Mouse (Mus musculus) kidney, postnatal 0 days (tissue): ENCODE measurements around the gene Dennd4a. TPM values are rescaled to one million over a fixed set of nuclear protein-coding genes. Genes with fewer than 3 reads are reported as not detected.

Experiments used
- ATAC-seq: fragments of 200-750 bp; cut with Nextera tagmentation; replicated peaks from 2 replicates; pipeline ENCODE4 v1.8.0; 2017; ENCODE audit warnings: low read depth, moderate number of reproducible peaks, moderate TSS enrichment, moderate library complexity; ENCODE audit not compliant: low FRiP score
- DNase-seq: peaks from one replicate; pipeline ENCODE4 v3.0.0-alpha.2; 2016; ENCODE audit warnings: low spot score
- H3K27ac ChIP-seq: fragments of 300-500 bp; sonication (generic); 2 replicates; pipeline ENCODE4 v1.5.1; 2014; ENCODE audit warnings: mild to moderate bottlenecking
- H3K27me3 ChIP-seq: fragments of 300-500 bp; sonication (generic); 2 replicates; pipeline ENCODE4 v1.6.1; 2014; ENCODE audit warnings: low read length, mixed read lengths; ENCODE audit not compliant: insufficient read depth
- H3K36me3 ChIP-seq: fragments of 300-500 bp; sonication (generic); 2 replicates; pipeline ENCODE4 v1.6.1; 2014; ENCODE audit warnings: low read length, mixed read lengths; ENCODE audit not compliant: insufficient read depth
- H3K4me1 ChIP-seq: fragments of 300-500 bp; sonication (generic); replicated peaks from 2 replicates; pipeline ENCODE4 v1.6.1; 2014; ENCODE audit warnings: antibody characterized with exemption, low read length, mixed read lengths; ENCODE audit not compliant: insufficient read depth
- H3K4me2 ChIP-seq: fragments of 300-500 bp; sonication (generic); 2 replicates; pipeline ENCODE4 v1.6.1; 2014; ENCODE audit warnings: mild to moderate bottlenecking, low read length, moderate library complexity, mixed read lengths
- H3K4me3 ChIP-seq: fragments of 300-500 bp; sonication (generic); replicated peaks from 2 replicates; pipeline ENCODE4 v1.5.1; 2014; ENCODE audit warnings: low read depth, low read length
- H3K9ac ChIP-seq: fragments of 300-500 bp; sonication (generic); 2 replicates; pipeline ENCODE4 v1.6.1; 2014; ENCODE audit warnings: low read depth, low read length
- H3K9me3 ChIP-seq: fragments of 300-500 bp; sonication (generic); replicated peaks from 2 replicates; pipeline ENCODE4 v1.6.1; 2016; ENCODE audit warnings: low read length, inconsistent platforms, mixed read lengths
- CTCF ChIP-seq: IDR thresholded peaks from 2 replicates; pipeline ENCODE4 v1.5.1; 2016; ENCODE audit warnings: antibody characterized with exemption, low read depth, mild to moderate bottlenecking, moderate library complexity
- WGBS: fragments of 180-500 bp; shearing (Covaris S2); extraction: QIAGEN DNeasy Blood & Tissue Kit; methylation state at CpG from one replicate; pipeline ENCODE4 v1.1.7; 2014; 5-methylcytosine and 5-hydroxymethylcytosine counted together
- polyA plus RNA-seq: library from polyadenylated mRNA; unstranded; fragments of >200 nt; fragmentation: Nextera tagmentation; extraction: Ambion mirVana; gene quantifications from 2 replicates; pipeline ENCODE4 v1.2.1, GENCODE M21; 2015

Gene Dennd4a
- polyA plus RNA-seq, 1 experiment from 2014 or later, result 2.7 TPM

- DNase-seq (peak; percentile 54), ATAC-seq (no peak)
These were observed 107.4 kb downstream of the Dennd4a start for GRCm38 (mm10) chr9:64918560-64918959.

GRCm38 (mm10) chr9:64925771-64926170 lies 114.6 kb downstream of the Dennd4a start:
- Histone ChIP-seq H3K27me3 (no peaks in the 10 kb centered on the region), H3K27ac (no peak overlapping the region), H3K36me3 (no peaks in the 10 kb centered on the region), H3K9ac (no peak overlapping the region), H3K9me3 (no peaks in the 10 kb centered on the region), H3K4me2 (no peak overlapping the region), H3K4me3 (no peak overlapping the region), H3K4me1 (no peaks in the 10 kb centered on the region)
- DNase-seq, result no peak
- no peak for TF ChIP-seq CTCF
- ATAC-seq, result no peak
- WGBS, result 70% methylated on average over 5 of the region's 5 CpGs

More at GRCm38 (mm10) chr9:64918560-64918959, 107.4 kb downstream of the Dennd4a start:
- H3K4me2 ChIP-seq, result peak overlapping the region; percentile 46
- H3K4me3 ChIP-seq, result peak overlapping the region; percentile 22; the same call in 1 of the 2 replicates
- no peaks in the 10 kb centered on the region for H3K36me3 ChIP-seq
- 47% methylated on average over 16 of the region's 16 CpGs for WGBS
- no peaks in the 10 kb centered on the region for H3K9me3 ChIP-seq
- no peak overlapping the region for H3K27ac ChIP-seq
- no peaks in the 10 kb centered on the region for H3K27me3 ChIP-seq
- no peak for TF ChIP-seq CTCF
- 0 out of 2 replicates have a peak overlapping the region, but pooled peaks have one; percentile 23 for H3K9ac ChIP-seq
- H3K4me1 ChIP-seq, result no peaks in the 10 kb centered on the region

DNA sequence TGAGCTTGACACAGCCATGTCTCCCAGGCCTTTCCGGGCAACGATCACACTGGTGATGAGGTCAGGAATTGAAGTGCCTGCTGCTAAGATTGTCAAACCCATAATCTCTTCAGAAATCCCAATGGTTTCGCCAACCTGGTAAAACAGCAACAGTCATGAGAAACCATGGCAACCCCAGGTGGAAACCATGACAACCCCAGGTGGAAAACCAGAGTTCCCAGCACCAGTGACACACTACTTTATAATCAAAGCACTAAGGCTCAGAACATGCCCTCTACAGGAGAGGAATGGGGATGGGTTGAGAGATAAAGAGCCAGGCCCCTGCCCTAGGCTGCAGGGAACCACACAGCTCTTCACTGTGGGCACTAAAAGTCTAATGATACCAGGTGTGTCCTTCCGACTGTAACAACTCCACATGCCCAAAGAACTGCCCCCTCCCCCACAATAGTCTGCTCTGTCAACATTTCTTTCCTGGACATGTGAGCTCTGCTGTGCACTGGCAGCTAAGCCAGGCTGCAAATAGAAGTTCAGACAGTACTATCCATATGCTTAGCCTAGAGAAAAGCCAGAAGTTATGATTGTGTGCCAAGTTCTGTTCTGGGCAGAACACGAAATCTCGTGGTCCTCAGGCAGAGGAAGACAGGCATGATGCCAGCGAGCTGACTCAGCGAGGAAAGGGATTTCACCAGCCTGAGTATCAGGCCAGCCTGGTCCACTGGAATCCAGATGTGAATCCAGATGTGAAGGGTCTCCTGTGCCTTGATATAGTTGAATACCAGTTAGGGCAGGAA lies 115.3 kb downstream of the Dennd4a start:
- TF ChIP-seq CTCF, result no peak
- no peaks in the 10 kb centered on the region for H3K4me1 ChIP-seq
- no peaks in the 10 kb centered on the region for H3K9me3 ChIP-seq
- DNase-seq (no peak), ATAC-seq (no peak)
- no peak overlapping the region for H3K4me2 ChIP-seq
- H3K27me3 ChIP-seq, result no peaks in the 10 kb centered on the region
- 71% methylated on average over 8 of the region's 8 CpGs for WGBS
- H3K4me3 ChIP-seq, result no peak overlapping the region
- no peaks in the 10 kb centered on the region for H3K36me3 ChIP-seq
- no peak overlapping the region for H3K27ac ChIP-seq
- H3K9ac ChIP-seq, result no peak overlapping the region

DNA sequence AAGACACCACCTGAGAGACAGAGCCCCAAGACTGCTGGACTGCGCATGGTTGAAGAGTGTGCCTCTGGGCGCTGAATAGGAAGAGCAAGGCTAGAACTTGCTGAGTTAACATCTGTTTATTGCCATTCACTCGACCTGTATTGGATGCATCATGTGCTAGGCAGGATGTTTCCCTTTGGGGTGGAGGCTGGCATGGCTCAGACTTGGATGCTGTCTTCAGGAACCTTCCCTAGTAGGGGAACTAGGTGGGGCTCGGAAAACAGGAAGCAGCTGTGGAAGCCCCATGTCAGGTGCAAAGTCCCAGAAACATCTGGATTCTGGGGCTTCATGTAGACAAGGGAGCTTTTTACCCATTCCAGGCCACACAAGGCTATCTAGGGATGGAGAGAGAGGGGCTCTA lies 119.1 kb downstream of the Dennd4a start:
- TF ChIP-seq CTCF, result no peak
- no peaks in the 10 kb centered on the region for H3K4me1 ChIP-seq
- no peaks in the 10 kb centered on the region for H3K36me3 ChIP-seq
- DNase-seq, result no peak
- H3K4me3 ChIP-seq, result no peak overlapping the region
- no peaks in the 10 kb centered on the region for H3K27me3 ChIP-seq
- no peak overlapping the region for H3K9ac ChIP-seq
- WGBS, result 73% methylated on average over 4 of the region's 4 CpGs
- no peak overlapping the region for H3K4me2 ChIP-seq
- no peak for ATAC-seq
- no peaks in the 10 kb centered on the region for H3K9me3 ChIP-seq
- H3K27ac ChIP-seq, result no peak overlapping the region

DNA sequence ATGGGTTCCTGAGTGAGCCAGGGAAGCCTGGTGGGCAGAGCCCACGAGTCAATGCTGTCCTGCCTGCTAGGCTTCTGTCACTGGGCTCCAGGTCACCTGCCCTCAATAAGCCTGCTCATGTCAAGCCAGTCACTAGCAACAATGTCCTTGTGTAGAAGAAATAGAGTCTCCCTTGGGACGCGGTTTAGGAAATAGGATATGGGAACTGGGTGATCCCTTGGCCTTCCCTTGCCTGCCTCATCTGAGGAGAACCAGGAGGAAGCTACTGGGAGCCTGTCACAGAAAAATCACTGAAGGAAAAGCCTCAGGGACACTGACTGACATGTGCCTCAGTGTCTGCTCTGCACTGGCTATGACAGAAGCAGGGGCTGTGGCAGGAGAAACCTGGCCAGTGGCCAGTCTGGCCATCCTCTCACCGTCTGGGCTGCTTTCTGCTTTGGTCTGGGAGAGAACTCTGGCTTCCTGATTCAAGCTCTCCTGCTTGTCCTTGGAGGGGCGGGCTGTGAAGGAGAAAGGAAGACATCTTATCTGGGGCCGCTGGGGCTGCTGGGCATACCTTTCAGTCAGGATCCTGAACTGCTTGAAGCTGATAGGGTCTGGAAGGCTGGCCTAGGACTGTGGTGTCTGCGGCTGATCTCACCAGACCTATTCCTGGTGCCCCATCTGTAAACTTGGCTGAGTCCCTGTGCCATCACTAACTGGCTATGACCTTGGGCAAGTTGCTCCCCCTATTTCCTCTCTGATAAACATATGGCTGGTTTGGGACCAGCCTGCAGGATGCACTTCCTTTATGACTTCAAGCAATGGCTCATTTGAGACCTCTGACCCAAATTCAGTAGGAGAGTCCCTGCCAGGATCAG lies 120.8 kb downstream of the Dennd4a start:
- no peak overlapping the region for H3K4me3 ChIP-seq
- no peak overlapping the region for H3K4me2 ChIP-seq
- H3K4me1 ChIP-seq, result no peaks in the 10 kb centered on the region
- no peaks in the 10 kb centered on the region for H3K36me3 ChIP-seq
- TF ChIP-seq CTCF, result no peak
- WGBS, result 66% methylated on average over 7 of the region's 7 CpGs
- ATAC-seq, result no peak
- no peaks in the 10 kb centered on the region for H3K27me3 ChIP-seq
- no peak overlapping the region for H3K27ac ChIP-seq
- no peak overlapping the region for H3K9ac ChIP-seq
- no peaks in the 10 kb centered on the region for H3K9me3 ChIP-seq
- no peak for DNase-seq

- no peak overlapping the region for H3K9ac ChIP-seq
- peak overlapping the region; percentile 8; the same call in 1 of the 2 replicates for H3K4me2 ChIP-seq
- H3K4me1 ChIP-seq, result no peaks in the 10 kb centered on the region
- no peak overlapping the region for H3K4me3 ChIP-seq
- H3K36me3 ChIP-seq, result no peaks in the 10 kb centered on the region
- no peaks in the 10 kb centered on the region for H3K27me3 ChIP-seq
- peak; percentile 68 for DNase-seq
- no peak overlapping the region; the same call in 1 of the 2 replicates for H3K27ac ChIP-seq
- no peak for TF ChIP-seq CTCF
- 26% methylated on average over 15 of the region's 15 CpGs for WGBS
- no peaks in the 10 kb centered on the region for H3K9me3 ChIP-seq
- ATAC-seq, result peak; percentile 78
These were observed 123.0 kb downstream of the Dennd4a start for GRCm38 (mm10) chr9:64934015-64934754.
